Mouse (Mus musculus) retina, postnatal 7 days (tissue): ENCODE measurements around the gene Cyp17a1.

Experiments
- DNase-seq: peaks from one replicate; pipeline ENCODE4 v3.0.0-alpha.2; 2012; ENCODE audit warnings: low read depth, low spot score

Cyp17a1 gene

DNA sequence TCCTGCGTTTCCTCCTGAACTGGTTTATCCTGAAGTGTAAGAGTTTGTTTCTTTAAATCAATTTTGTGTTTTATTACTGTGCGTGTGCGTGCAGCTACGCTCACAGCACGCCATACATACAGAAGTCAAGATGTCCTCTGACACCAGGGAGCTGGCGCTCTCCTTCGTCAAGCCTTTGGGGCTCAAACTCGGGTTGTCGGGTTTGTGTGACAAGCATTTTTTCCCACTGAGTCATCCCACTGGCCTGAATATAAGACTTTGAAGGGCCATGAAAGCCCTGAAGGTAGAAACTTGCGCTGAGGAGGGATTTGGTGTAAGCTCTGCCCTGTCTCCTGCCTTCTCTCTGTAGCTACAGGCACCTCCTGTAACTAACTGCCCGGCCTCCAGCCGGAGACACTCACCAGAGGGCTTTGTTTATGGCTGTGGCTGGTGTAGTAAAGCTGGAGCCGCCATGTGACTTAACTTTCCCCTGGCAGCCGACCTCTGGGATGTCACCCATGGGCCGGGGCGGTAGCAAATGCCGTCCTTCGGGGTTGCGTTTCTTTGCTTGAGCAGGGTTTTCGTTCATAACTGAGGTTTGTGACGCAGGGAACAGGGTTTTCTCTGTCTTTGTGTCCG, 30.7 kb downstream of the Cyp17a1 start:
- no peak for DNase-seq

DNA sequence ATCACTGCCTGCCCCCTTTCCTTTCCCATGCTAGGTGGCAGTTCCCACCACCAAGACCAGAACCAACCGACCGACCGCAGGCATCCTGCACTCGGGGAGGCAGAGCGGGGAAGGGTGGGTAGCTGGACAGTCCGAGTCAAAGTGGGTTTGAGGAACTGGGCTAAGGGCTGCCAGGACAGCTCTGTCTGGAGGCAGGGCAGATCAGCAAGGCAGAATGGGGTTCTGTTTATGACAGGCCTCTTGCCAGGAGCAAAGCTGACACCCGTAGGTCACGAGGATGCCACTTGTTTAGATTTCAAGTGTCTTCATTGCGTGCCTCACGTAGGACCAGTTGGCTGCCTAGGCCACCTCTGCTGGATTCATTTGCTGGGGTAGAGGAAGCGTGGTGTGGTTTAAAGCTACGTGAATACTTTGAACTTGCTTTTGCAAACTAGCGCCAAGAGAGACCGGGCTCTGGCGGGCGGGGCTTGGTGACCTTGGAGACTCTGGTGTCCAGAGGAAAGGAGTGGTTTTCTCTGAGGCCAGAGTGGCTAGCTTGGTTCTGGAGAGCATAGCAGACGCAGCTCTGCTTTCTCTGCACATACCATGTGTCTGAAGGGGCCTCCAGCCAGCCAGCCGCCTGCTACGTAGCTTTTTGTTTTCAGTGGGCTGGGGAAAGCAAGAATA, 31.4 kb downstream of the Cyp17a1 start:
- DNase-seq = no peak

DNA sequence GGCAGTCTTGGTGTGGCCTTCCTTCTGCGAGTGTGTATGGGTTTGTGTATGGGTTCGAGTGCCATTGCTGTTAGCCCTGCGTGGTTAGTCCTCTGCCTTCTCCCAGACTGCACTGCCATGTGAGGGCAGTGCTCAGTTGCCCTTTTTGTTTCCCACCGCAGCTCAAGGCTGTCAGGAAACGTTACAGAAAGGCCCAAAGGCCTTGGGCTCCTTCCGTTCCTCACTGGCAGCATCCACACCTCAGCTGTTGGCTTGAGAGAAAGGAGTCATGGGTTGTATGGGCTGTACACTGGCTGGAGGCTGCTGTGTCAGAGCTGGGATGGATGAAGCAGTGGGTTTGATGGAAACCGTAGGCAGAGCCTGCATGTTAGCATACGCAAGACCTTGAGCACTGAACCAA, 32.2 kb downstream of the Cyp17a1 start:
- DNase-seq = no peak

DNA sequence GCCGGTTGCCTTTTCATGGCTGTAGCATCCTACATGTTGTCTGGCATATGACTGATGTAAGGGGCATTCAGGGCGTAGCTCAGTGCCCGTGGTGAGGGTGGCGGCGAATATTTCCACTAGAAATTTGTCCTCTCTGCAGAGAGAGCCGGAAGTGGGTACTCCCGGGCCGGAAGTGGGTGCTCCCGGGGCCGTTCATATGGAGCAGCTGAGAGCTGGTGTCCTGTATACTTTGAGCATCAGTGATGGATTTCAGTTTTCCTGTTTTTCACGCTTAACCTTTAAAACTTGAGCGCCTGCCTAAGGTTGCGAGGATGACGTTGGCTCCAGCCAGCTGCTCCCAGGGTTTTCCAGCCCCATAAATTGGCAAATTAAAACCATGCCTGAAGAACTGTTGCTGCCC, 33.5 kb downstream of the Cyp17a1 start:
- DNase-seq = no peak

DNA sequence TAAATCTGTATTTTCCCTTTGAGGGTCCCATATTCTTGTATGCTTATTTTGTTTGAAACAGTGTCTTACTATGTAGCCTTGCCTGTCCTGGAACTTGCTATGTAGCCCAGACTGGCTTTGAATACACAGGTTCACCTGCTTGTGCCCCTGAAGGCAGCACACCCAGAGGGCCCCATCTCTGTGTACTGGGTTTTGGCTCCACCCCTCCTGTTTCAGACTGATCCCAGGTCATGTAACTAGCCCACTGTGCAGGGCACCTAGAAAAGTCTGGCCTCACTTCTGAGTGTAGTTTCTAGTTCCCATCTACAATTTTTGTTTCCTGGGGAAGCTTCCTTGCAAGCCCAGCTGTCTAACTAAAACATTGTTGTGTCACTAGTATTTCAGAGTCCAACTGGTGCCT, 33.9 kb downstream of the Cyp17a1 start:
- no peak for DNase-seq

DNA sequence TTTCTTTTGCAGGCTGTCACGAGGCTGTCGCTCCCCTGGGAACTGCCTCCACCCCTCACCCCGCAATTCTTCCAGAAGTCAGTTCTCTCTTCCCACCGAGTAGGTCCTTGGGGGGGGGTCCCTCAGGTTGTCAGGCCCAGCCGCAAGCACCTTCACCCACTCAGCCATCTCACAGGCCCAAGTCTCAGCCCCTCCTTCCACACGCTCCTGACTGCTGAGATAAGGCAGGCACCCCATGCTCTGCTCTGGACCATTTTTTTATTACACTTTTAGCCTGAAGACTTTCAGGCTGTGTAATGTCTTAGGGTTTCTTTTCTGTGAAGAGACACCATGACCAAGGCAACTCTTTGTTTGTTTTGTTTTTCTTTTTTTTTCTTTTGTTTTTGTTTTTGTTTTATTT, 35.4 kb downstream of the Cyp17a1 start:
- DNase-seq = no peak

DNA sequence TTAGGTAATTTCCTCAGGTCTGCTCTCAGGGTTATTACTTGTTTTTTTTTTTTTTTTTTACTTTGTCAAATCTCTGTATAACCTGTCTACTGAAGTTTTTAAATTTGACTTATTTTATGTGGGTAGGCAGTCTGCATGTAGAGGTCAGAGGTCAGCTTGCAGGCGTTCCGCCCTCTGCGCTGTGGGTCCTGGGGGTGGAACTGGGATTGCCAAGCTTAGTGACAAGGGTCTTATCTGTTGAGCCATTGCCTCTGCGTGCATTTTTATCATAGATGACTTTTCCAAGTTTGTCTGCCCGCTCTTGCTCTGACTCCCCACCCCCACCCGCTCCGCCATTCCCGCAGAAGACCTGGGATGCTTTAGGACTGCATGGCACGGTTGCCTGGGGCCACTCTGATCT, 37.2 kb downstream of the Cyp17a1 start:
- DNase-seq = no peak

DNA sequence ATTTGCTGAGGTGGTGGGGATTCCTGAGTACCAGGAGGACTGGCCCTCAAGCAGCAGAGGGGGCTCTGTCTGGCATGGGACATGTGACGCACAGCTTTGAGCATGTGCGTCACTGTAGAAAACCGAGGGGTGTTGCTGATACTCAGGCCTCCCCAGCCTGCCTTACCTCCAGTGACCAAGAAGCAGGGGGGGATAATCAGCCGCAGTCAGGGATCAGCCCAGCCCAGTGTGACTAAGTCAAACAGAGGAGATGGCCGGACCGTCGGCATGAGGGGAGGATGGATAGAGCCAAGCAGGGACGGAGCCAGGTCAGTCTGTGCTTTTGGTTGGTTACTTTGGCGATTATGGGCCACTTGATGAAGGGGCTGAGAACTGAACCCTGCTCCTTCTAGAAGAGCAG, 41.3 kb downstream of the Cyp17a1 start:
- DNase-seq = no peak

DNA sequence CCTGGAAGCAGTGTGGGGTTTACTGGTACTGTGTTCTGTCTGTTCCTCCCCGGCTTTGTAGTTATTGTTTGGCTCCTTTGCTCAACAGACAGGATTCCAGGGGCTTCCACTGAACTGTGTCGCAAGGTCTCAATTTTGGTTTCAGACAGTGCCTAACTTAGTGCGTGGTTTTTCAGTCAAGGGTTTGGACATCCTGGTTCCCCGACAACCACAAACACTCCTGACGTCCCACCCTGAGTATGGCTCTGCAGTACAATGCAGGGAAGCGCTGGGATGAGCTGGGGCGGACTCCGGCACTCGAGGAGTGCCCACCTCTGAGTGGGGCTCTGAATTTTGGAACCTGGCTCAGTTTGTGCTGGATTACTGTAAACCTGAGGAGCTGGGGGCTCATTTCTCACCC, 43.2 kb downstream of the Cyp17a1 start:
- DNase-seq = no peak

DNA sequence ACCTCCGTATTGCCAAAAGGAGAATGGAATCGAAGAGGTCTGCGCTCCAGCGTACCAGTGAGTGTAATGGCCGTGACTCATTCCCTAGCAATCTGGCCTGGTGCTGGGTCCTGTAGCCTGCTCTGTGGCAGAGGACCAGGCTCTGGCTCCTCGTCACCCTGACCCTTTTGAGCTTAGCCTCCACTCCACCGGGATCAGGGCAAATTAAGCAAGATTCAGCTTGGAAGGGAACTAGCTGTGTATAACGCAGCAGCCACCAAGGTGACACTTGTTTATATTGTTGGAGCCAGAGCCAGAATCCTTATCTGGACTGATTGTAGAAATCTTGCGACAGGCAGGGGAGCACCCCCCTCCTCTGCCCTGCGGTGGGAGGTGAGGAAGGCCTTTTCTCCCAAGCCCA, 44.6 kb downstream of the Cyp17a1 start:
- DNase-seq = no peak

DNA sequence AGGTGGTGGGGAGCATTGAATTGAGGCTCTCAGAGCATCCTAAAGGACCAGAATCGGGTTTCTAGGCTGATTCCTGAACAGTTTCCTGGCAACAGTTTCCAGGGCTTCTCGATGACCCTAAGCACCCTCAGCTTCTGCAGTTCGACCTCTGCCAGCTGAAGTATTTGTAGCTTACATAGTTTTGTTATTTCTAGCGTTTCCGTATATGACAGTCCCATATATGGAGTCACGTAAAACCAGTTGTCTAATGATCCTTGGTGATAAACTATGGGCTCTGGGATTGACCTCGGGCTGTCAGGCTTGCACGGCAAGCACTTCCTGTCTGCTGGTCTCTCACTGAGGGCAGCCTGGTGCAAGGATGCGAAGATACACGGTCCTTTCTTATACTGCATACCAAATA, 47.5 kb downstream of the Cyp17a1 start:
- no peak for DNase-seq

DNA sequence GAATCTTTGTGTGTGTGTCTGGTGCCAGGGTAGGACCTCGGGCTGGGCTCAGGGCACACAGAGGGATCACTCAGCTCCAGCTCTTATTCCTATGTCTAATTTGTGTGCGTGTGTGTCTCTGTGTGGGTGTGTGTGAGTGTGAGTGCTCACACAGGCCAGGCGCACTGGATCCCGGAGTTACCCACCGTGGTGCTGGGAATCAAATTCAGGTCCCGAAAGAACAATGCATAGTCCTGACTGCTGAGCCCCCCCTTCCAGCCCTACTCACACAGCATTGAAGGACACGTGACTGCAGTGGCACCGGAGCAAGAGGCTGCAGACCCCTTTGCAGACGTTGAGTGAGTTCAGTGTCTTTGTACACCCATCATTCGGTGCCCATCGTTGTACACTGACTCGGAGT, 48.0 kb downstream of the Cyp17a1 start:
- DNase-seq = no peak

DNA sequence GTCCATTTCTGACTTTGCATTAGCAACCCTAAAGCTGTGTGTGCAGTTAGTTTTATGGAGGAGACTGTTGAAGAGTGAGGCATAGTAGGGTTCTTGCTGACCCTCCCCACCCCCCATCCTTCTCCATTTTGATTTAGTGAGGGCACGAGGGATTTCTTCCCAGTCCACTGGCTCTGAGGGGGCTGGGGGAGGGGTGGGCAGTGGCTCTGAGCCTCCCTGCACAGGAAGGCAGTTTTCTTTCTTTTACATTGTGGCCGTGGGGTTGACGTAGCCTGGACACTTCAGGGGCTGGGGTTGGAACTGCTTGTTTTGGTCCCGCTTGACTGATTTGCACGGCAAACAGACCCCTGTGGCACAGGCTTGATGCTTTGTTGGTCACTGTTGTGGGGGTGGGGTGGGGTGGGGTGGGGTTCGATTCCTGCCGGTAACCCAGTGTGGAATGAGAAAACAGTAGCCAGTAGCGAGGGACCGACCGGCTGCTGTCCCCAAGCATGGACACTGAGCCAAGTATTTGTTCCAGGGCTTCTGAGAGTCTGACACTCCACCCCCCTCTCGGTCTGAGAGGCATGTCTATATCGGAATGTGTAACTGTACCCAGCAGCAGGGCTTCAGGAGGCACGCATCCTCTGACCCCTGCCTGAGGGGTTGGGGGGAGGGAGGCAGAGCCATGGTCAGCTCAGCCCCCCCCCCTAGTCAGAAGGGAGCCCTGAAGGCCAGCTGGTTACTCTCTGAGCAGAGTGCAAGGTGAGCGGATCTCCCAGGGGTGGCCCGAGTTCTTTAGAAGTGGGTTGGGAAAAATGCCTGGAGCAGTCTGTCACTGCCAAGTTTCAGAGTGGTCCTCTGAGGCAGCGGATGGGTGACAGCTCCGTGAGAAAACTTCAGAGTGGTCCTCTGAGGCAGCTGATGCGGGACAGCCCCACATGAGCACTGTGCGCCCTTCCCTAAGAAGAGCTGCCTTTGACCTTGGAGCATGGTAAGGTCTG, 48.9 kb downstream of the Cyp17a1 start:
- DNase-seq = no peak

DNA sequence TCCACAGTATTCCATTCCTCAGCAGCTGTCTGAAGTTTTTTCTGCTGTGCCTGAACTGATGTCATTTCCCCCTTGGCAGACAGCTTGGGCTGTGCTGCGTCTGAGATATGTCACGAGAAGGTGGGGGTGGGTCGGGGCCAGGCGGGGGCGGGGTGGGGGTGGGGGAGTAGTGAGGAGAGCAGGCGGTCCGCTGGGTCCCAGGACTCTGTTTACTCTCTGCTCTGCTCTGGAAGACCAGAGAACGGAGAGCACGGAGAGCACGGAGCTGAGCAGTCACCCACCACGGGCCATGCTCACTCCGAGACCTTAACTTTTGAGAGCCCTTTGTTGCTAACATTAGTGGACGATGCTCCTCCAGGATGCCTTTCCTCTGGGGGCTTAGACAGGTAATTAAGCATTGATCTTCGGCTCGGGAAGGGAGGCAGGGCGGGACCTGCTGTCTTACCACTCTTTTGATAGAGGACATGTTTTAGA, 49.7 kb downstream of the Cyp17a1 start:
- DNase-seq = no peak

DNA sequence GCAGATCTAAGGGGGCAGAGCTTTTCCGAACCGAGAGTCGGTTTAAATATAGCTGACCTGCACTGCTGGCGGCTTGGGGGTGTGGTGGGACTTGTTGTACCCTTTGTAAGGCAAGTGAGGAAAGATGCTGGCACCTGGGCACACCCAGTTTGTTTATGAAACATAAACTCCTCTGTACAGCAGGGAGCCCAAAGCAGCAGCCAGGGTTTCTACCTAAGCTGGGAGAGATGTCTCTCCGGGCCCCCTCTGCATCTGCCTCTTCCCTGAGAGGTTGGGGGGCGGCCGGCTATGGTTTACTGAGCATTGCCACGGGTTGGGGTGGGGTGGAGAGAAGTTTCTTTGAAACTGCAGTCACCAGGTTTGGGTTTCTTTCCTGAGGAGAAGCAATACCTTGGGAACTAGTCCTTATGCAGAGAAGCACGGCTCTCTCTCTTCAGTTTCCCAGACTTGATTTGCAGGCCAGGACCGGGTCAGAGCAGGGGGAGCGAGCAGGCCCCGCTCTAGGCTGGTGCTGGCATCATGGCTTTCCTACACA, 50.2 kb downstream of the Cyp17a1 start:
- no peak for DNase-seq

DNA sequence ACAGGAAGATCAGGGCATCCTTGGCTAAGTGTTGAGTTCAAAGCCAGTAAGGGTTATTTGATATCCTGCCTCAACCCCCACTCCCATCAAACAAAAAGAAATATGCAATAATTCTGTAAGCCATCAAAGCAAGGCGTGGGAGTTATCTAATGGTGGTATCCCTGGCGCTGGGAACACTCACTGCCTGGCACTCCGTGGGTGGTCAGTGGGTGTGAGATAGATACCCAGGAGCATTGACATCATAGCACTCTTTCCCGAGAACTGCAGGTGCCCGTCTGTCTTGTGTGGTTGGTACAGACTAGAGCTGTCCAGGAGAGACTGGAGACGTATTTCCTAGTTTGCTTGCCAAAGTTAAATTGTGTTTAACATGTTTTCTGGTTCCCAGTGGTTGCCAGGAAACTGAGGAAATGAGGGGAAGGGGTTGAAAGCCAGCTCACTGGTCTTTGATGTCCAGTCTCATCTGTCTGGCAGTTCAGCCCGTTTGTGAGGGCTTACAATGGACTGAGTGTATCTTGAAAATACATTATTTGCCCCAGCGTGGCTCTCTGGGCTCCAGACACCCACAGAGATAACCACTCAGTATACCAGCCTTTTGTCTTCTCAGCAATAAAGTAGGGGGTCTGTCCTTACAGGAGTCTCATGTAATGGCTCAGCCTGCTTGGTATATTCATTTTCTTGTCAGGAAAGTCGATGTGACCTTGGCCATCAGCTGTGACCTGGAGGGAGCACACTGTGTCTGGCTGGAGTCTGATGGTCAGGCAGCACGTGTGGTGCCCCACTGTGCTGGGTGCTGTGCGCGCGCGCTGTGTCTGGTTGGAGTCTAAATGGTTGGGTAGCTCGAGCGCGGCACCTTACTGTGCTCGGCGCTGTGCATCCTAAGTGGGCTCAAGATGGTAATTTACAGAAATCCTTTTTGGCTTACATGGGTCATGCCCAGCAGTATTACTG, 51.5 kb downstream of the Cyp17a1 start:
- DNase-seq = no peak

DNA sequence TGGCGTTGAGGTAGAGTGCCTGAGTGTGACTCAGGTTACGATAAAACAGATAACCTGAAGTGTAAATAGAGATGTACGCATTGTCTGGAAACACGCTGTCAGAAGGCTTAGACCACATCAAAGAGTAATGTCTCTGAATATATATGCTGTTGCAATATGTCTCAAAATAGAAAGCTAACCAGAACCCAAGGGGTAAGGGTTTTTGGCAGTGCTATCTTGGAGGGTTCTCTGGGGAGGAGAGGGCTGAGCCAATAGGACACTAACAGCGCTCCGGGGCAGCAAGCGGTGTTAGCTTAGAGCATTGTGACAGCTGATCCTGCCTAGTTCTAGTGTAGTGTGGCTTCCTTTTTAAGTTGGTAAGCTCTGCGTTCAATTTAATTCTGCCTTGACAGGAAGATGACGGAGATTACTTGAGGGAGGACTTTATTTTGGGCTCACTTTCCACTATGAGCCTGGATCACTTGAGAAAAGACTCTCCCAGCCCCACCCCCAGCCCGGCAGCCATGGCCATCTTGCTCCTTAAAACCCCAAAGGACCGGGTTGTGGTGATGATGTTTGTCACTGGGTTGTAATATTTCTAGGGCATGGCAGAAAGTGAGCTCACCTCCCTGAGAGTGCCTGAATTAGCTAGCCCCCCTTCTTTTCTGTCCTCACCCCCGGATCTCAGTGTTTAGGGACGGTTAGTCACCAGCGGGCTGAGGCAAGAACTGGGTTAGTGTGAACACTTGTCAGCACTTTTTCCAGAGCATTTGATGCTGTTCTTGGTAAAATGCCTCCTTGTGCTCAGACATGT, 52.8 kb downstream of the Cyp17a1 start:
- no peak for DNase-seq

DNA sequence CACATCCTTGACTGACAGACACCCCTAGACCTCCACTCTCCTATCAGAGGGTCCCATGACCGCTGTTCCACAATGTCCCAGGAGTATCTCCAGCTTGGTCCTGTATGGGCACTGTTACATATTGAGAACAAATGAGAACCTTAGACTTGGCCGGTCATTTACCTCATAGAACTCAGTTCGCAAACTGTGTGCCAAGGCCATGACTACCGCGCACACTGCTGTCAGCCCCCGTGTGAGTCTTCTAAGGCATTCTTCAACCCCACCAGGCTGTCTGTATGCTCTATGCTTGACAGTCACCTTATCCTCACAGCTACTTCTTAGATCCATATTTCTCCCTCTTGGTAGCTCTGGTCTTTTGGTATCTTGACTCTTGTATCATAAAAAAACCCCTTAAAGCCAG, 53.5 kb downstream of the Cyp17a1 start:
- DNase-seq = no peak

DNA sequence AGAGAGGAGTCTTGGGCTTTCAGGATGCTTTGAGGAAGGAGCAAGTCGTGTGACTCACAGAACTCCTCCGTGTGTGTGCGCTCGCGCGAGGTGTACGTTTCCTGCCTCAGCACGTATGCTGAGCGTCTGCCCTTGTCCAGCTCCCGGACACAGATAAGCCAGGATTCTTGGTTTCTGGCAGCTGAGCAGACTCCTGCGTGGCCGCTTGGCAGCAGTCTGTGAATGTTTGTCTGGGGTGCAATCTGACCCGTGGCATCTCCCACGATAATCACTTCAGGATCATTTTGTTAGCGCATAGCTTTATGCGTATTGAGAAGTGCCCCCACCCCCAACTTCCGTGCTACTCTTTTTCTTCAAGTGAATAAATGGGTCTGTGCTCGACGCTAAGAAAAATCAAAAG, 54.0 kb downstream of the Cyp17a1 start:
- DNase-seq = no peak

DNA sequence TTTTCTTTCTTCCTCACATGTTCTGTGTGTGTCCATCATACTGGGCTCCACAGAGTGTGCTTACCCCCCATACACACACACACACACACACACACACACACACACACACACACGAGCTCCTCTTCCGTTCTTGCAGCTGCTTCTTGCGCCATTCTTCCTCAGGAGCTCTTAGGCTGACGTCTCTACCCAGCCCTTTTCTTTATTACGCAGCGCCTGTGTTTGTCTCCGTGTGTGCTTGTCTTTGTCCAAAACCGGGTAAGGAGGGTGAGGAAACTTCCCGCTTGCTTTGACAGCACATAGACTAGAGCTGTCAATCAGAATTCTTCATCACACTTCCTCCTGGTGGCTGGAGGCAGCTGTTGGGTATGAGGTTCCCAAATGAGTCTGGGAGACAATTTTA, 54.6 kb downstream of the Cyp17a1 start:
- DNase-seq = no peak
